Mouse (Mus musculus): ENCODE measurements around the gene Ldlr. TPM values are rescaled to one million over a fixed set of nuclear protein-coding genes. Genes with fewer than 3 reads are reported as not detected.
"Not testable (repeated sequence)": the region's sequence is repeated elsewhere in the genome, so short reads cannot be mapped to it uniquely, and the experiment has no call there.

Ldlr gene
- polyA plus RNA-seq, 2 experiments, result 18.4 to 36.9 TPM

GRCm38 (mm10) chr9:21769558-21770183, 46.4 kb downstream of the Ldlr start:
- WGBS, result 79% methylated on average over 26 of the region's 26 CpGs
- Histone ChIP-seq H3K27ac (replicated peaks; ENCODE audit: low read depth, low read length) (peak overlapping the region; percentile 79), H3K9me3 (ENCODE audit: control insufficient read depth, low read length) (no peaks in the 10 kb centered on the region), H3K9ac (ENCODE audit: low read depth, low read length, severe bottlenecking) (no peak overlapping the region), H3K36me3 (ENCODE audit: control insufficient read depth, insufficient read depth, low read length) (peaks cover 72% of the 10 kb centered on the region), H3K27me3 (ENCODE audit: control insufficient read depth, insufficient read depth, low read length) (no peaks in the 10 kb centered on the region), H3K4me3 (replicated peaks; ENCODE audit: low read length) (no peak overlapping the region), H3K4me2 (replicated peaks; ENCODE audit: low read depth, low read length, severe bottlenecking) (no peak overlapping the region), H3K4me1 (ENCODE audit: control insufficient read depth, insufficient read depth, low read length) (peaks cover 23% of the 10 kb centered on the region)
- no peak for TF ChIP-seq POLR2A (IDR thresholded peaks at IDR 0.05; ENCODE audit: borderline replicate concordance, extremely low read depth, insufficient read depth, insufficient read length)
- DNase-seq (ENCODE audit: low spot score), result no peak
- no peak for ATAC-seq (ENCODE audit: low FRiP score, low read depth)

GRCm38 (mm10) chr9:21773396-21773795, 50.1 kb downstream of the Ldlr start:
- peaks cover 88% of the 10 kb centered on the region for H3K36me3 ChIP-seq (ENCODE audit: control insufficient read depth, insufficient read depth, low read length)
- not testable (repeated sequence) for H3K9me3 ChIP-seq (ENCODE audit: control insufficient read depth, low read length)

GRCm38 (mm10) chr9:21774353-21774752, 51.1 kb downstream of the Ldlr start:
- peaks cover 88% of the 10 kb centered on the region for H3K36me3 ChIP-seq (ENCODE audit: control insufficient read depth, insufficient read depth, low read length)
- 90% methylated on average over 16 of the region's 16 CpGs for WGBS
- H3K9ac ChIP-seq (ENCODE audit: low read depth, low read length, severe bottlenecking), result no peak overlapping the region
- H3K27ac ChIP-seq (replicated peaks; ENCODE audit: low read depth, low read length), result no peak overlapping the region
- no peaks in the 10 kb centered on the region for H3K27me3 ChIP-seq (ENCODE audit: control insufficient read depth, insufficient read depth, low read length)
- H3K4me3 ChIP-seq (replicated peaks; ENCODE audit: low read length), result no peak overlapping the region
- ATAC-seq (ENCODE audit: low FRiP score, low read depth), result no peak
- DNase-seq (ENCODE audit: low spot score), result no peak
- no peaks in the 10 kb centered on the region for H3K9me3 ChIP-seq (ENCODE audit: control insufficient read depth, low read length)
- TF ChIP-seq POLR2A (IDR thresholded peaks at IDR 0.05; ENCODE audit: borderline replicate concordance, extremely low read depth, insufficient read depth, insufficient read length), result no peak
- peaks cover 3% of the 10 kb centered on the region for H3K4me1 ChIP-seq (ENCODE audit: control insufficient read depth, insufficient read depth, low read length)
- H3K4me2 ChIP-seq (replicated peaks; ENCODE audit: low read depth, low read length, severe bottlenecking), result no peak overlapping the region

More at GRCm38 (mm10) chr9:21773396-21773795, 50.1 kb downstream of the Ldlr start:
- H3K4me2 ChIP-seq (replicated peaks; ENCODE audit: low read depth, low read length, severe bottlenecking); H3K27ac ChIP-seq (replicated peaks; ENCODE audit: low read depth, low read length); DNase-seq (ENCODE audit: low spot score); H3K4me3 ChIP-seq (replicated peaks; ENCODE audit: low read length); H3K9ac ChIP-seq (ENCODE audit: low read depth, low read length, severe bottlenecking); ATAC-seq (ENCODE audit: low FRiP score, low read depth); H3K27me3 ChIP-seq (ENCODE audit: control insufficient read depth, insufficient read depth, low read length): not testable (repeated sequence)
- peaks cover 13% of the 10 kb centered on the region for H3K4me1 ChIP-seq (ENCODE audit: control insufficient read depth, insufficient read depth, low read length)
- 80% methylated on average over 5 of the region's 5 CpGs for WGBS

GRCm38 (mm10) chr9:21777726-21778125, 54.4 kb downstream of the Ldlr start:
- ATAC-seq (ENCODE audit: low FRiP score, low read depth) (no peak), DNase-seq (ENCODE audit: low spot score) (no peak)
- Histone ChIP-seq H3K36me3 (ENCODE audit: control insufficient read depth, insufficient read depth, low read length) (peaks cover 87% of the 10 kb centered on the region), H3K4me2 (replicated peaks; ENCODE audit: low read depth, low read length, severe bottlenecking) (no peak overlapping the region), H3K9ac (ENCODE audit: low read depth, low read length, severe bottlenecking) (no peak overlapping the region), H3K9me3 (ENCODE audit: control insufficient read depth, low read length) (no peaks in the 10 kb centered on the region), H3K27me3 (ENCODE audit: control insufficient read depth, insufficient read depth, low read length) (no peaks in the 10 kb centered on the region), H3K4me3 (replicated peaks; ENCODE audit: low read length) (no peak overlapping the region), H3K27ac (replicated peaks; ENCODE audit: low read depth, low read length) (no peak overlapping the region), H3K4me1 (ENCODE audit: control insufficient read depth, insufficient read depth, low read length) (no peaks in the 10 kb centered on the region)
- 90% methylated on average over 3 of the region's 3 CpGs for WGBS
- no peak for TF ChIP-seq POLR2A (IDR thresholded peaks at IDR 0.05; ENCODE audit: borderline replicate concordance, extremely low read depth, insufficient read depth, insufficient read length)

GRCm38 (mm10) chr9:21781657-21782468, 58.6 kb downstream of the Ldlr start:
- TF ChIP-seq POLR2A (IDR thresholded peaks at IDR 0.05; ENCODE audit: borderline replicate concordance, extremely low read depth, insufficient read depth, insufficient read length), result no peak
- H3K9me3 ChIP-seq (ENCODE audit: control insufficient read depth, low read length), result no peaks in the 10 kb centered on the region
- H3K36me3 ChIP-seq (ENCODE audit: control insufficient read depth, insufficient read depth, low read length), result peaks cover 85% of the 10 kb centered on the region
- DNase-seq (ENCODE audit: low spot score) (peak; percentile 64), ATAC-seq (ENCODE audit: low FRiP score, low read depth) (peak; percentile 76)
- 55% methylated on average over 15 of the region's 15 CpGs for WGBS
- no peaks in the 10 kb centered on the region for H3K4me1 ChIP-seq (ENCODE audit: control insufficient read depth, insufficient read depth, low read length)
- H3K27ac ChIP-seq (replicated peaks; ENCODE audit: low read depth, low read length), result 0 out of 2 replicates have a peak overlapping the region, but pooled peaks have one; percentile 28
- no peak overlapping the region for H3K9ac ChIP-seq (ENCODE audit: low read depth, low read length, severe bottlenecking)
- no peak overlapping the region for H3K4me2 ChIP-seq (replicated peaks; ENCODE audit: low read depth, low read length, severe bottlenecking)
- no peaks in the 10 kb centered on the region for H3K27me3 ChIP-seq (ENCODE audit: control insufficient read depth, insufficient read depth, low read length)
- no peak overlapping the region for H3K4me3 ChIP-seq (replicated peaks; ENCODE audit: low read length)

All from limb, embryonic 14.5 days (tissue).